Mouse (Mus musculus): ENCODE data around the gene Whrn.

The Whrn gene

GRCm38 (mm10) chr4:63444362-63445066 lies 51.3 kb downstream of the Whrn start:
- no peak for DNase-seq (ENCODE audit: low spot score in 2 of 2)

GRCm38 (mm10) chr4:63443101-63443500 lies 52.7 kb downstream of the Whrn start:
- DNase-seq (ENCODE audit: low spot score in 2 of 2): no peak

GRCm38 (mm10) chr4:63441616-63442015 lies 54.2 kb downstream of the Whrn start:
- DNase-seq (ENCODE audit: low spot score in 2 of 2): no peak

GRCm38 (mm10) chr4:63440262-63440661 lies 55.5 kb downstream of the Whrn start:
- DNase-seq (ENCODE audit: low spot score in 2 of 2): no peak

- DNase-seq (ENCODE audit: low spot score in 2 of 2): no peak
Observed at GRCm38 (mm10) chr4:63437968-63438367, 57.8 kb downstream of the Whrn start.

- DNase-seq (ENCODE audit: low spot score in 2 of 2): no peak
Observed at GRCm38 (mm10) chr4:63437119-63437815, 58.5 kb downstream of the Whrn start.

- no peak for DNase-seq (ENCODE audit: low spot score in 2 of 2)
Observed at GRCm38 (mm10) chr4:63435402-63435801, 60.4 kb downstream of the Whrn start.

- no peak for DNase-seq (ENCODE audit: low spot score in 2 of 2)
Observed at GRCm38 (mm10) chr4:63431098-63431497, 64.7 kb downstream of the Whrn start.

GRCm38 (mm10) chr4:63430357-63430756 lies 65.4 kb downstream of the Whrn start:
- DNase-seq (ENCODE audit: low spot score in 2 of 2): no peak

- DNase-seq (ENCODE audit: low spot score in 2 of 2): no peak
Observed at GRCm38 (mm10) chr4:63426308-63426707, 69.5 kb downstream of the Whrn start.

GRCm38 (mm10) chr4:63423811-63424210 lies 72.0 kb downstream of the Whrn start:
- no peak for DNase-seq (ENCODE audit: low spot score in 2 of 2)

- DNase-seq (ENCODE audit: low spot score in 2 of 2): no peak
Observed at GRCm38 (mm10) chr4:63423231-63423630, 72.6 kb downstream of the Whrn start.

- no peak for DNase-seq (ENCODE audit: low spot score in 2 of 2)
Observed at GRCm38 (mm10) chr4:63420143-63420920, 75.5 kb downstream of the Whrn start.

GRCm38 (mm10) chr4:63418270-63418669 lies 77.5 kb downstream of the Whrn start:
- no peak for DNase-seq (ENCODE audit: low spot score in 2 of 2)

- peak; percentile 76 to 91 for DNase-seq (ENCODE audit: low spot score in 2 of 2)
Observed at GRCm38 (mm10) chr4:63417318-63417957, 78.4 kb downstream of the Whrn start.

- no peak for DNase-seq (ENCODE audit: low spot score in 2 of 2)
Observed at GRCm38 (mm10) chr4:63414951-63415350, 80.8 kb downstream of the Whrn start.

- DNase-seq (ENCODE audit: low spot score in 2 of 2): no peak
Observed at GRCm38 (mm10) chr4:63411222-63411621, 84.6 kb downstream of the Whrn start.

GRCm38 (mm10) chr4:63410583-63410934 lies 85.2 kb downstream of the Whrn start:
- peak; percentile 87 to 92 for DNase-seq (ENCODE audit: low spot score in 2 of 2)

GRCm38 (mm10) chr4:63409908-63410582 lies 85.7 kb downstream of the Whrn start:
- DNase-seq (ENCODE audit: low spot score in 2 of 2): peak; percentile 42 to 63

GRCm38 (mm10) chr4:63409317-63409907 lies 86.4 kb downstream of the Whrn start:
- no peak for DNase-seq (ENCODE audit: low spot score in 2 of 2)

GRCm38 (mm10) chr4:63408649-63409048 lies 87.1 kb downstream of the Whrn start:
- peak; percentile 47 to 69 for DNase-seq (ENCODE audit: low spot score in 2 of 2)

Data from cerebellum, postnatal 4 days (tissue).